Mouse (Mus musculus) intestine, embryonic 14.5 days (tissue): Measurements from ENCODE around the gene Tmem234. TPM values are rescaled to one million over a fixed set of nuclear protein-coding genes. Genes with fewer than 3 reads are reported as not detected.

Source experiments
- ATAC-seq: fragments of 200-750 bp; cut with Nextera tagmentation; replicated peaks from 2 replicates; pipeline ENCODE4 v1.8.0; 2017; ENCODE audit warnings: low read depth, moderate number of reproducible peaks, moderate TSS enrichment, moderate library complexity; ENCODE audit not compliant: low FRiP score, low TSS enrichment
- DNase-seq: peaks from one replicate; pipeline ENCODE4 v3.0.0-alpha.2; 2018; ENCODE audit warnings: low spot score
- H3K27ac ChIP-seq: fragments of 300-500 bp; sonication (generic); 2 replicates; pipeline ENCODE4 v1.5.1; 2014; ENCODE audit warnings: low read depth, mild to moderate bottlenecking, control low read depth
- H3K27me3 ChIP-seq: fragments of 300-500 bp; sonication (generic); replicated peaks from 2 replicates; pipeline ENCODE4 v1.6.1; 2014; ENCODE audit warnings: low read length, control low read depth; ENCODE audit not compliant: control insufficient read depth, insufficient read depth
- H3K36me3 ChIP-seq: fragments of 300-500 bp; sonication (generic); 2 replicates; pipeline ENCODE4 v1.6.1; 2014; ENCODE audit warnings: low read length, control low read depth; ENCODE audit not compliant: control insufficient read depth, insufficient read depth
- H3K4me1 ChIP-seq: fragments of 300-500 bp; sonication (generic); replicated peaks from 2 replicates; pipeline ENCODE4 v1.6.1; 2014; ENCODE audit warnings: low read length, control low read depth, mixed read lengths; ENCODE audit not compliant: control insufficient read depth, insufficient read depth
- H3K4me2 ChIP-seq: fragments of 300-500 bp; sonication (generic); 2 replicates; pipeline ENCODE4 v1.6.1; 2014; ENCODE audit warnings: low read length
- H3K4me3 ChIP-seq: fragments of 300-500 bp; sonication (generic); 2 replicates; pipeline ENCODE4 v1.5.1; 2014; ENCODE audit warnings: low read depth, low read length, control low read depth, mixed read lengths
- H3K9ac ChIP-seq: fragments of 300-500 bp; sonication (generic); 2 replicates; pipeline ENCODE4 v1.6.1; 2014; ENCODE audit warnings: mild to moderate bottlenecking, low read length
- H3K9me3 ChIP-seq: fragments of 300-500 bp; sonication (generic); 2 replicates; pipeline ENCODE4 v1.6.1; 2016; ENCODE audit warnings: low read length, control low read depth; ENCODE audit not compliant: control insufficient read depth
- WGBS: fragments of 180-500 bp; shearing (Covaris S2); extraction: QIAGEN DNeasy Blood & Tissue Kit; methylation state at CpG from one replicate; pipeline ENCODE4 v1.1.7; 2014; 5-methylcytosine and 5-hydroxymethylcytosine counted together
- polyA plus RNA-seq: library from polyadenylated mRNA; unstranded; fragments of >200 nt; fragmentation: Nextera tagmentation; extraction: Ambion mirVana; gene quantifications from 2 replicates; pipeline ENCODE4 v1.2.1, GENCODE M21; 2014

Tmem234 gene
- polyA plus RNA-seq, 1 experiment from 2014 or later: 197 TPM

DNA sequence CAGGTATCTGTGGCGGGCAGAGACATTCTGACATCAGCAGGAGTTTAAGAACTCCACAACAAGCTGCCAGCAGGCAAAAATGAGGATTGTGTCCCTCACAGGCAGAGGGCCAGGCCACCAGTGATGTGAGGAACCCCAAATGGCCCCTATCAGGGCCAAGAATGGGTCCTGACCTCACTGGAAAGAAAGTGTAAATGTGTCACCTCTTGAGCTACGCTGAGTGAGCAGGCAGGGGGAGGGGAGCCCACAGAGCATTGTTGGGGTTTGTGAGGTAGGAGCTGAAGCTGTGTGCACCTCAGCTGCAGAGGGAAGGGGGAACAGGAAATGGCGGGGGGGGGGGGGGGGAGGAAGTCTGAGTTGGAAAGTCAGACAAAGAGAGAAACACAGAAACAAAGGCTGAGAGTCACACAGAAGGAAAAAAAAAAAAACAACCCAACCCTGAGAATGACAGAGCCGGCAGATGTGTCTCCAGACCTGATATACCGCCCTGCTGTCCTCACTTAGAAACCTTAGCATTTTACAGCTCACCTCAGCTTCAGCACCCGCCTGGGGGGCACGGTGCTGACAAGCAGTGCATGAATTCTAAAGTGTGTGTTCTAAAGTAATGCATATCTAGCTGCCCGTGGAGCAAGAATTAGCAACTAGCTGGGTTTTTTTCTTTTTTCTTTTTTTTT, 25.2 kb upstream of the Tmem234 start:
- DNase-seq (peak; percentile 56), ATAC-seq (no peak)
- Histone ChIP-seq H3K27ac (peak overlapping the region; percentile 22; the same call in 1 of the 2 replicates), H3K9ac (no peak overlapping the region), H3K27me3 (no peaks in the 10 kb centered on the region), H3K4me2 (no peak overlapping the region), H3K4me3 (no peak overlapping the region), H3K9me3 (no peaks in the 10 kb centered on the region), H3K36me3 (no peaks in the 10 kb centered on the region), H3K4me1 (no peaks in the 10 kb centered on the region; the same call in 1 of the 2 replicates)
- 39% methylated on average over 7 of the region's 8 CpGs for WGBS

- DNase-seq: peak; percentile 73
- H3K9ac ChIP-seq: no peak overlapping the region
- H3K27me3 ChIP-seq: no peaks in the 10 kb centered on the region
- WGBS: 37% methylated on average over 21 of the region's 21 CpGs
- ATAC-seq: no peak
- H3K4me3 ChIP-seq: no peak overlapping the region
- H3K4me1 ChIP-seq: no peaks in the 10 kb centered on the region; the same call in 1 of the 2 replicates
- no peaks in the 10 kb centered on the region for H3K9me3 ChIP-seq
- H3K27ac ChIP-seq: no peak overlapping the region
- no peak overlapping the region for H3K4me2 ChIP-seq
- no peaks in the 10 kb centered on the region for H3K36me3 ChIP-seq
These were observed 23.5 kb upstream of the Tmem234 start for GRCm38 (mm10) chr4:129576863-129577491.

GRCm38 (mm10) chr4:129577688-129578087, 22.8 kb upstream of the Tmem234 start:
- 85% methylated on average over 7 of the region's 7 CpGs for WGBS
- H3K27me3 ChIP-seq: no peaks in the 10 kb centered on the region
- no peak for ATAC-seq
- H3K36me3 ChIP-seq: no peaks in the 10 kb centered on the region
- H3K9me3 ChIP-seq: no peaks in the 10 kb centered on the region
- H3K4me1 ChIP-seq: no peaks in the 10 kb centered on the region; the same call in 1 of the 2 replicates
- DNase-seq: no peak
- no peak overlapping the region for H3K4me3 ChIP-seq
- no peak overlapping the region for H3K9ac ChIP-seq
- no peak overlapping the region for H3K27ac ChIP-seq
- H3K4me2 ChIP-seq: no peak overlapping the region

DNA sequence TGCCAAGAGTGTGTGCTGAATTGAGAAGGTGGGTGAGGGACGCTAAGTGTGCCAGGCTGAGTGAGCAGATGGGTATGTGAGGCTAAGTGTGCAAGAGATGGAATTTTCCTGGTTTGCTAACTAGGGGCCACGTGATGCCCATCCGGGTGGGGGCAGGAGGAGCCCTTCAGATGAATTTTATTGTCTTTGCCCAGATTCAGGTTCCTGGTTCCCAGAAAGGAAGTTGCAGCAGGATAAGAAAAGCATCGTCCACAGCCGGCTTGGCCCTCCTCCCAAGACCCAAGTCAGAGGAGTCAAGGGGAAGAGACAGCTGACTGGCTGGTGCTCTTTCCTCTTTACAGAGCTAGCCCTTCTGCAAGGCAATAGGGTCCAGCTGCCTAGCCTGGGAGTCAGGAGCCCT, 22.0 kb upstream of the Tmem234 start, which contains the start of gene Fam167b:
Fam167b (minus strand) TSS at position 84 of the 400 bp plus-strand sequence.
- no peak within 1 kb of the TSS for H3K27ac ChIP-seq

GRCm38 (mm10) chr4:129580347-129580746, 20.1 kb upstream of the Tmem234 start:
- H3K27ac ChIP-seq: no peak overlapping the region
- no peaks in the 10 kb centered on the region for H3K9me3 ChIP-seq
- no peak for DNase-seq
- WGBS: 55% methylated on average over 7 of the region's 7 CpGs
- H3K9ac ChIP-seq: no peak overlapping the region
- H3K4me2 ChIP-seq: no peak overlapping the region
- no peaks in the 10 kb centered on the region for H3K27me3 ChIP-seq
- no peaks in the 10 kb centered on the region for H3K36me3 ChIP-seq
- peaks cover 7% of the 10 kb centered on the region; the same call in 1 of the 2 replicates for H3K4me1 ChIP-seq
- H3K4me3 ChIP-seq: no peak overlapping the region
- ATAC-seq: no peak

More for the DNA sequence above, 22.0 kb upstream of the Tmem234 start, which contains the start of gene Fam167b:
- DNase-seq (no peak), ATAC-seq (no peak)
- H3K4me3 ChIP-seq: no peak within 1 kb of the TSS
- no peaks in the 10 kb centered on the region for H3K36me3 ChIP-seq
- no peak within 1 kb of the TSS for H3K4me2 ChIP-seq
- WGBS: 78% methylated on average over 5 of the region's 5 CpGs
- H3K9ac ChIP-seq: no peak within 1 kb of the TSS
- H3K4me1 ChIP-seq: no peaks in the 10 kb centered on the region; the same call in 1 of the 2 replicates
- H3K27me3 ChIP-seq: no peaks in the 10 kb centered on the region
- H3K9me3 ChIP-seq: no peaks in the 10 kb centered on the region

DNA sequence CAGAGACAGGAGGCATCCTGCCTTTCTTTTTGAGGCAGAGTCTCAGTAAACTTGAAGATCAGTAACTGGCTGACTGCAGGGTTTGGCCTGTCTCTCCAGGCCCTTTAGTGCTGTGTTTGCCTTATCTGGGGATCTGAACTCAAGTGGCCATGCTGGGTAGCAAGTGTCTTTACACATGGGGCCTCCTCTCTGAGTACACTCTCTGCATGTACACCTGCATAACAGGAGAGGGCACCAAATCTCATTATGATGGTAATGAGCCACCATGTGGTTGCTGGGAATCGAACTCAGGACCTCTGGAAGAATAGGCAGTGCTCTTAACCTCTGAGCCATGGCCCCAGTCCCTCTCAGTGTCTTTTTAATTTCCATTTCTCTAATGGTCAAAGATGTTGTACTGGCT, 18.2 kb upstream of the Tmem234 start:
- Histone ChIP-seq H3K36me3 (no peaks in the 10 kb centered on the region), H3K4me3 (no peak overlapping the region)

GRCm38 (mm10) chr4:129584370-129584769, 16.1 kb upstream of the Tmem234 start:
- DNase-seq: no peak
- no peak for ATAC-seq
- Histone ChIP-seq H3K4me2 (peak overlapping the region; percentile 86), H3K9me3 (no peaks in the 10 kb centered on the region), H3K36me3 (no peaks in the 10 kb centered on the region), H3K9ac (peak overlapping the region; percentile 48; the same call in 1 of the 2 replicates), H3K4me3 (peak overlapping the region; percentile 47), H3K27me3 (no peaks in the 10 kb centered on the region), H3K27ac (peak overlapping the region; percentile 51; the same call in 1 of the 2 replicates), H3K4me1 (peaks cover 7% of the 10 kb centered on the region; the same call in 1 of the 2 replicates)
- WGBS: 83% methylated on average over 1 of the region's 1 CpGs

More for the DNA sequence above, 18.2 kb upstream of the Tmem234 start:
- H3K27ac ChIP-seq: no peak overlapping the region
- WGBS: 80% methylated on average over 1 of the region's 1 CpGs
- no peaks in the 10 kb centered on the region for H3K27me3 ChIP-seq
- H3K4me2 ChIP-seq: no peak overlapping the region
- no peak overlapping the region for H3K9ac ChIP-seq
- H3K9me3 ChIP-seq: no peaks in the 10 kb centered on the region
- DNase-seq (no peak), ATAC-seq (no peak)
- H3K4me1 ChIP-seq: peaks cover 7% of the 10 kb centered on the region; the same call in 1 of the 2 replicates

DNA sequence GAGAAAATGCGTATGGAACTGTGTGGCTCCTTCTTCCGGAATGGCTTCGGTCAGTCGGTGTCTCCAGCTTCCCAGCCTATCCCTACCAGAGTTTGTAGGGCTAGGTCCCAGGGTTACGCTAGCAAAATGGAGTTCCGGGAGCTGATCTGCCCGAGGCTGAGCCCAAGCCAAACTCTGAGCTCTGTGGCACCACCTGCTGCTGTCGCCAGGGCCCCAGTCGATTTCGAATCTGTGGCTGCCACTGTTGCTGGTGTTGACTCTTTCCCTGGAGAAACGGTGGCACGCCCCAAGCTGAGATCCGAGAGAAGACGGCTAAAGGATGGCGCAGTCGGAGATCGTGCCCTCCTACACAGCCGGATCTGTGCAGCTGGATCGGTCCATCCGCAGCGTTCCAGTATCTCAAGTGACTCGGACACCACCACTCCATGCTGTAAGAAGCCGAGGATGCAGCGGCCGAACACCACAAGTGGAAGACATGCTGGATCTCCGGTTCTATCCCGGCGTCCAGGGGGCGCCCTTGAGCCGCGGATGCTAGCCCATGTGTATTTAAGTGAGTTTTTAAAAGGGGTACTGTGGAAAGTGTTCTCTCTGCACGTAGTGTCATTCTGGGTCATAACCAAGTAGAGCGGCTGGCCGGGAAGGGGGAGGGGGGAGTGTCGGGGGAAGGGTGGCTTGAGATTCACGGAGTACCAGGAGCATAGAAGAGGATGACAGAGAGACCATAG, 15.4 kb upstream of the Tmem234 start:
- H3K4me3 ChIP-seq: peak overlapping the region; percentile 47
- peak; percentile 77 for ATAC-seq
- peak overlapping the region; percentile 51 for H3K27ac ChIP-seq
- 3% methylated on average over 36 of the region's 36 CpGs for WGBS
- H3K9ac ChIP-seq: peak overlapping the region; percentile 48
- H3K4me1 ChIP-seq: peaks cover 7% of the 10 kb centered on the region; the same call in 1 of the 2 replicates
- peak overlapping the region; percentile 86 for H3K4me2 ChIP-seq
- no peaks in the 10 kb centered on the region for H3K27me3 ChIP-seq
- no peaks in the 10 kb centered on the region for H3K9me3 ChIP-seq
- peak; percentile 91 for DNase-seq
- no peaks in the 10 kb centered on the region for H3K36me3 ChIP-seq
